Mouse (Mus musculus) stomach, adult 2 months (tissue): ENCODE data around the gene Mgl2. TPM values are rescaled to one million over a fixed set of nuclear protein-coding genes. Genes with fewer than 3 reads are reported as not detected.

ENCODE experiments used
- polyA plus RNA-seq: library from polyadenylated mRNA; depleted of rRNA; stranded (reverse); fragments of >200 nt; gene quantifications from 2 replicates; pipeline ENCODE4 v1.2.3, GENCODE M21; 2012; rRNA removed

Mgl2 gene
- polyA plus RNA-seq, result 1.7 TPM in 2 replicates

DNA sequence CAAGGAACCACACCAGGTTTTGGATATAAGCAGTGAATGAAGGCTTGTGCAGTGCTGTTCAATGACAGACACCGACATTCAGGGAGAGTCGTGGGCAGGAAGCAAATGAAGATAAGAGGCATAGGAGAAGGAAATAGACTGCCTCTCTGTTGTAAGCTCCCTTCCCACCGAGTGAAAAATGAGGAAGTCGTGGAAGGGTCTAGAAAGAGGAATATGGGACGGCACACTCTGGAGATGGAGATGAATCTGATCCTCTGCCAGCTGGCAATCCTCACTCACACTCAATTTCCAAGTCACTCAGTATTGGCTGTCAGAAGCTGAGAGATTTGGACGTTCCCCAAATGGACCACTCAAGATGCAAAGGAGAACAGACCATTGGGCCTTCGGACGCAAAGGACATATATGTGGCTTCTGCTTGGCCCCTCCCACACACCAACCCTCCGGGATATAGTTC is at the start of gene Mgl2:
Gene Mgl2 (plus strand): TSS at position 404 of the 454 bp plus-strand sequence.

DNA sequence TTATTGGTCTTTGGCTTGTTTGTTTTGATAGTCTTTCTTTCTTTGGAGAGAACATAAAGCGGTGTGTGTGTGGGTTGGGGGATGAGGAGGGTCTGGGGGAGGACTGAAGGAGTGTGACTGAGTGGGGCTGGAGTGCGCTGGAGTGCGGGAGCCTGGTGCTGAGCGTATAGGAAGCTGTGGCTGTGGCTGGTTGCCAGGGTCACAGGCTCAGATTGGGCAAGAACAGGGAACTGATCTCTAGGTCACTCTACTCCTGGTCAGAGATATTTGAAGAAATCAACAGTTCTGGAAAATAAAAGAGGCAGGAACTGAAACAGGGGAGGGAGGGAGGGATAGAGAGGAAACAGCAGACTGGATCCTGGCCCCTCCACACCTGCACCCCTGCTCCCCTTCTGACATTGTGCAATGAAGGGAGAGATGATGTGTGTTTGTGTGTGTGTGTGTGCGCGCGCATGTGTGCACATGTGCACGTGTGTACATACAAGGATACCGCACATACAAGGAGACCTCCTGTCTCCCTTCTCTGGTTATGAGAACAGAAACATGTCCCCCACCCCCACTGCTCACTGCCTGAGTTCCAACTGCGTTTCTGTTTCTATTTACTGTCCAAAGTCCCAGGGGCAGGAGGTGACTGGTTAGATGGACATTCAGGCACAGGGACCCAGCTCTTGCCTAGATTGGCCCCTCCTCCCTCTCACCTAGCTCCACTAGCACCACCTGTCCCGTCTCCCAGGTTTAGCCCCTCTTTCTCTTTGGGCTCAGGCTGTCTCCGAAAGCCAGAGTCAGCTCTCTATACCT is 37.9 kb upstream of the Mgl2 start, which contains the start of gene Asgr2:
Gene Asgr2 (plus strand): TSS at position 659 of the 798 bp plus-strand sequence.

DNA sequence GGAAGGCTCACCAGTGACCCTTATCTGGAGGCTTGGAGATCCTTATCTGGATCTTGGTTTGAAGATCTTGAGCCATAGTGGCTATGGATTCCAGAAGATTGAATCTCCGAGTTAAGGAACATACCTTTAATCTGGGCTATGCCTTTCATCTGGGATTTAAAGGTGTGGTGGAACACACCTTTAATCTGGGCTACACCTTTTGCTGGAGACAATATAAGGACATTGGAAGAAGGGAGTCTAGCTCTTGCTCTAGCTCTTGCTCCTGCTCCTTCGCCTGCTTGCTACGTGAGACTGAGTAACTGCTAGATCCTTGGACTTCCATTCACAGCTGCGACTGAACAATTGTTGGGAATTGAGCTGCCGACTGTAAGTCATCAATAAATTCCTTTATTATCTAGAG is 25.8 kb downstream of the Mgl2 start, which contains the start of gene Clec10a:
Gene Clec10a (plus strand): TSS at position 301 of the 400 bp plus-strand sequence.

Other genes with a start within 250 kb of the Mgl2 start
- 7.2 and 8.2 TPM in 2 replicates for gene Kctd11, start 248.9 kb upstream of the Mgl2 start, polyA plus RNA-seq
- 0.81 and 1.9 TPM in 2 replicates for gene Acap1, start 234.8 kb upstream of the Mgl2 start, polyA plus RNA-seq
- 0.77 and 1.0 TPM in 2 replicates for gene 2810408A11Rik, start 229.3 kb upstream of the Mgl2 start, polyA plus RNA-seq
- gene Neurl4, start 229.3 kb upstream of the Mgl2 start, polyA plus RNA-seq, result 11.5 and 14.7 TPM in 2 replicates
- 71.1 and 72.4 TPM in 2 replicates for gene Gps2, start 216.4 kb upstream of the Mgl2 start, polyA plus RNA-seq
- gene Eif5a, start 208.4 kb upstream of the Mgl2 start, polyA plus RNA-seq, result 152 and 162 TPM in 2 replicates
- gene Ybx2, start 194.5 kb upstream of the Mgl2 start, polyA plus RNA-seq, result 26.1 and 33.8 TPM in 2 replicates
- gene Slc2a4, start 182.1 kb upstream of the Mgl2 start, polyA plus RNA-seq, result 51.9 and 55.0 TPM in 2 replicates
- gene Cldn7, start 165.6 kb upstream of the Mgl2 start, polyA plus RNA-seq, result 3.6 and 4.8 TPM in 2 replicates
- 39.4 and 42.7 TPM in 2 replicates for gene Ctdnep1, start 149.2 kb upstream of the Mgl2 start, polyA plus RNA-seq
- gene Elp5, start 147.8 kb upstream of the Mgl2 start, polyA plus RNA-seq, result 27.8 and 29.8 TPM in 2 replicates
- gene Gabarap, start 139.2 kb upstream of the Mgl2 start, polyA plus RNA-seq, result 180 and 211 TPM in 2 replicates
- gene Phf23, start 134.6 kb upstream of the Mgl2 start, polyA plus RNA-seq, result 2.7 and 4.8 TPM in 2 replicates
- 5.2 and 6.7 TPM in 2 replicates for gene Dvl2, start 129.7 kb upstream of the Mgl2 start, polyA plus RNA-seq
- gene Acadvl, start 114.9 kb upstream of the Mgl2 start, polyA plus RNA-seq, result 53.2 and 55.7 TPM in 2 replicates
- 5.7 and 6.6 TPM in 2 replicates for gene Dlg4, start 113.4 kb upstream of the Mgl2 start, polyA plus RNA-seq
- gene Asgr1, start 76.2 kb upstream of the Mgl2 start, polyA plus RNA-seq, result 0.32 TPM in 1 of 2 replicates, not detected in the other
- gene Asgr2, start 37.7 kb upstream of the Mgl2 start, polyA plus RNA-seq, result 0.20 and 0.28 TPM in 2 replicates
- gene Clec10a, start 25.9 kb downstream of the Mgl2 start, polyA plus RNA-seq, result 1.6 and 2.4 TPM in 2 replicates
- gene Slc16a11, start 82.4 kb downstream of the Mgl2 start, polyA plus RNA-seq, result 36.1 and 38.9 TPM in 2 replicates
- gene Slc16a13, start 90.7 kb downstream of the Mgl2 start, polyA plus RNA-seq, result 3.0 and 3.9 TPM in 2 replicates
- gene Bcl6b, start 99.5 kb downstream of the Mgl2 start, polyA plus RNA-seq, result 1.9 and 2.1 TPM in 2 replicates
- gene 0610010K14Rik, start 107.6 kb downstream of the Mgl2 start, polyA plus RNA-seq, result 20.2 and 24.1 TPM in 2 replicates
- gene Gm21988, start 109.5 kb downstream of the Mgl2 start, polyA plus RNA-seq, result 4.3 and 5.2 TPM in 2 replicates
- gene Rnasek, start 109.5 kb downstream of the Mgl2 start, polyA plus RNA-seq, result 128 and 152 TPM in 2 replicates
- 3.8 and 5.6 TPM in 2 replicates for gene Alox12, start 125.0 kb downstream of the Mgl2 start, polyA plus RNA-seq
- gene Alox12e, start 192.3 kb downstream of the Mgl2 start, polyA plus RNA-seq, result 0.29 and 0.41 TPM in 2 replicates
- 3.4 and 10.5 TPM in 2 replicates for gene Alox15, start 221.7 kb downstream of the Mgl2 start, polyA plus RNA-seq